Mouse (Mus musculus) hematopoietic stem cell, adult 5-6 weeks (primary cell): ENCODE measurements around the gene Jund. TPM values are rescaled to one million over a fixed set of nuclear protein-coding genes. Genes with fewer than 3 reads are reported as not detected.

Source experiments
- ATAC-seq, 2 experiments: fragments of 125-278 bp in 1 of 2; replicated peaks in 1 of 2; 2 replicates each; pipeline ENCODE4 v1.8.0; 2016 to 2017; ENCODE audit warnings: inconsistent platforms in 2 of 2, mild to moderate bottlenecking in 2 of 2, moderate number of reproducible peaks in 2 of 2, low read depth in 1 of 2, moderate TSS enrichment in 1 of 2; ENCODE audit not compliant: low FRiP score in 2 of 2, poor library complexity in 2 of 2, severe bottlenecking in 2 of 2, insufficient read depth in 1 of 2, low TSS enrichment in 1 of 2
- total RNA-seq: library from RNA; stranded (forward); fragments of 172-1452, 232-1000 nt; gene quantifications from 2 replicates; pipeline ENCODE4 v1.2.3, GENCODE M21; 2017

Jund gene
- total RNA-seq, 1 experiment from 2014 or later: 83.4 TPM

- no peak for ATAC-seq
Measured at GRCm38 (mm10) chr8:70742176-70742575, 43.4 kb downstream of the Jund start.

GRCm38 (mm10) chr8:70742981-70743655 is 44.4 kb downstream of the Jund start:
- no peak for ATAC-seq

GRCm38 (mm10) chr8:70743656-70744590 is 45.2 kb downstream of the Jund start:
- peak in 1 of 2 experiments; percentile 24; a peak in 2 of 4 replicates for ATAC-seq

- no peak for ATAC-seq
Measured at GRCm38 (mm10) chr8:70744806-70745205, 46.1 kb downstream of the Jund start.

GRCm38 (mm10) chr8:70745691-70746220 is 47.0 kb downstream of the Jund start:
- ATAC-seq: no peak

- ATAC-seq: no peak
Measured at GRCm38 (mm10) chr8:70746676-70747075, 47.9 kb downstream of the Jund start.

- no peak for ATAC-seq
Measured at GRCm38 (mm10) chr8:70747211-70747890, 48.6 kb downstream of the Jund start.

GRCm38 (mm10) chr8:70748246-70749096 is 49.7 kb downstream of the Jund start:
- ATAC-seq: no peak

- ATAC-seq: no peak
Measured at GRCm38 (mm10) chr8:70749097-70749674, 50.4 kb downstream of the Jund start.

Other genes starting within 250 kb of the Jund start
- gene Klhl26, start 222.0 kb upstream of the Jund start, total RNA-seq: 7.8 and 7.9 TPM in 2 replicates
- 0.20 TPM in 1 of 2 replicates, not detected in the other for gene Tmem59l, start 211.6 kb upstream of the Jund start, total RNA-seq
- not detected in 2 replicates for gene Crlf1, start 205.8 kb upstream of the Jund start, total RNA-seq
- 32.8 and 38.3 TPM in 2 replicates for gene Rex1bd, start 192.2 kb upstream of the Jund start, total RNA-seq
- gene Uba52, start 188.1 kb upstream of the Jund start, total RNA-seq: 2,498 and 4,881 TPM in 2 replicates
- gene Fkbp8, start 171.2 kb upstream of the Jund start, total RNA-seq: 112 and 114 TPM in 2 replicates
- 66.1 and 70.0 TPM in 2 replicates for gene Kxd1, start 171.0 kb upstream of the Jund start, total RNA-seq
- 9.2 and 14.3 TPM in 2 replicates for gene Ell, start 159.5 kb upstream of the Jund start, total RNA-seq
- 20.4 and 26.0 TPM in 2 replicates for gene Isyna1, start 104.6 kb upstream of the Jund start, total RNA-seq
- gene Ssbp4, start 90.1 kb upstream of the Jund start, total RNA-seq: 24.8 and 88.6 TPM in 2 replicates
- gene Lrrc25, start 82.8 kb upstream of the Jund start, total RNA-seq: 1.7 and 2.3 TPM in 2 replicates
- gene Gdf15, start 66.5 kb upstream of the Jund start, total RNA-seq: 1.7 TPM in 1 of 2 replicates, not detected in the other
- 5.5 and 8.2 TPM in 2 replicates for gene Pgpep1, start 38.6 kb upstream of the Jund start, total RNA-seq
- gene Lsm4, start 25.7 kb upstream of the Jund start, total RNA-seq: 156 and 163 TPM in 2 replicates
- 0.25 and 0.44 TPM in 2 replicates for gene Iqcn, start 4.5 kb downstream of the Jund start, total RNA-seq
- not detected in 2 replicates for gene Gm3336, start 19.6 kb downstream of the Jund start, total RNA-seq
- gene Pde4c, start 24.8 kb downstream of the Jund start, total RNA-seq: 0.56 and 1.0 TPM in 2 replicates
- 2.6 and 3.6 TPM in 2 replicates for gene Rab3a, start 55.7 kb downstream of the Jund start, total RNA-seq
- 7.0 and 7.1 TPM in 2 replicates for gene Mpv17l2, start 62.0 kb downstream of the Jund start, total RNA-seq
- gene Pik3r2, start 77.8 kb downstream of the Jund start, total RNA-seq: 13.3 and 15.0 TPM in 2 replicates
- gene Mast3, start 106.1 kb downstream of the Jund start, total RNA-seq: 14.4 and 28.0 TPM in 2 replicates
- 6.1 and 9.8 TPM in 2 replicates for gene Il12rb1, start 109.5 kb downstream of the Jund start, total RNA-seq
- 8.6 and 8.8 TPM in 2 replicates for gene Arrdc2, start 140.8 kb downstream of the Jund start, total RNA-seq
- gene Kcnn1, start 164.3 kb downstream of the Jund start, total RNA-seq: 0.56 and 1.5 TPM in 2 replicates
- gene Ccdc124, start 175.0 kb downstream of the Jund start, total RNA-seq: 18.0 and 20.1 TPM in 2 replicates
- not detected in 2 replicates for gene Slc5a5, start 193.8 kb downstream of the Jund start, total RNA-seq
- gene Rpl18a, start 198.5 kb downstream of the Jund start, total RNA-seq: 2,300 and 3,111 TPM in 2 replicates
- gene Map1s, start 207.0 kb downstream of the Jund start, total RNA-seq: 11.9 and 13.0 TPM in 2 replicates